In the genomic region with DNA sequence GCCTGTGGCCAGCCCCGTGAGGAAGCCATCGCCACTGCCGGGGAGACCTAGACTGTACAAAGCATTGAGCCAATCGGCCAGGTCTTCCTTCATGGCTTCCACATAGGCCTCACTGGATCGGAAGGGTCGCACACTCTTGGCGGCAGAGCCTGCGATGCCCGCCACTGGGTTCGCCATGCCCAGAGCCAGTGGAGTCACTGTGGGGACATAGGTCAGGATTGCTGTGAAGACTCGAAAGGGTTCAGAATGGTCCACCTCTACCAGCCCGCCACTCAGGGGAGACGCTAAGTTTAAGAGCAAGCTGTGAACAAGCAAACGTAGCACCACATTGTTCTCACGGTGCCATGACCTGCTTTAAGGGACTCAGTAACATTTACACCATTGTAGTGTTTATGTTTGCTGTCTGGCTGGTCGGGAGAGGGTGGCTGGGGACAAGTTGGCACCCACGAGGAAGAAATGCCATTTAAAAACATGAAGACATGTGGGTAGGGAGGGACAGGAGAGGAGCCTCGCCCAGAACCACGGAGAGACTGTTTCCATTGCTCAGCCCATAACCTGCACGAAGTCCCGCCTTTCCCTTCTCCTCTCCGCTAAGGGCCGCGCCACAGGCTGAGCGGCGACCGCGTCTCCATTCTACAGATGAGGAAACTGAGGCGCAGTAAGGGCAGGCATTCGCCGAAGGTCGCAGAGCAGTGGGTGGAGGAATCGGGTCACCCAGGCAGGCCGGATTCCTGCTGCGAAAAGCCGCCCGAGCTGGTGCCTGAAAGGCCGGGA, we compare ENCODE assay signal across 8 mouse cellular contexts. TPM values are rescaled to one million over a fixed set of nuclear protein-coding genes. Genes with fewer than 3 reads are reported as not detected.
DNase-seq lines count a peak whose midpoint lies in the region; ATAC-seq and TF ChIP-seq lines count a peak whose summit lies in the region.

No protein-coding gene starts in this region.

- H3K4me2 ChIP-seq in hindbrain, embryonic 14.5 days (replicated peaks), result peak overlapping the region; percentile 71
- H3K4me2 ChIP-seq in lung, embryonic 15.5 days, result peak overlapping the region; percentile 95

- peaks cover 53% of the 10 kb centered on the region for H3K27me3 ChIP-seq in hindbrain, embryonic 14.5 days (ENCODE audit: control insufficient read depth, insufficient read depth, low read length)
- peaks cover 43% of the 10 kb centered on the region for H3K27me3 ChIP-seq in lung, embryonic 15.5 days

- TF ChIP-seq POLR2A in lung, adult 2 months (IDR thresholded peaks at IDR 0.05; ENCODE audit: borderline replicate concordance, extremely low read depth, low read depth, low read length), result no peak

- H3K27ac ChIP-seq in brown adipose tissue, adult 24 weeks (replicated peaks; ENCODE audit: low read depth, low read length), result peak overlapping the region; percentile 26; the same call in 1 of the 2 replicates
- H3K27ac ChIP-seq in hindbrain, embryonic 14.5 days, result 0 out of 2 replicates have a peak overlapping the region, but pooled peaks have one; percentile 27
- H3K27ac ChIP-seq in lung, embryonic 15.5 days, result 0 out of 2 replicates have a peak overlapping the region, but pooled peaks have one; percentile 51

- peaks cover 24% of the 10 kb centered on the region for H3K36me3 ChIP-seq in hindbrain, embryonic 14.5 days (replicated peaks; ENCODE audit: control insufficient read depth, insufficient read depth)
- H3K36me3 ChIP-seq in lung, embryonic 15.5 days, result peaks cover 18% of the 10 kb centered on the region

- H3K9me3 ChIP-seq in hindbrain, embryonic 14.5 days (ENCODE audit: control insufficient read depth, low read length), result no peaks in the 10 kb centered on the region
- no peaks in the 10 kb centered on the region for H3K9me3 ChIP-seq in lung, embryonic 15.5 days

- peak overlapping the region; percentile 76 for H3K9ac ChIP-seq in hindbrain, embryonic 14.5 days
- peak overlapping the region; percentile 64 for H3K9ac ChIP-seq in lung, embryonic 15.5 days

- TF ChIP-seq CTCF in lung, adult 2 months (IDR thresholded peaks at IDR 0.05; ENCODE audit: insufficient read depth, low read length), result no peak

- 17% methylated on average over 38 of the region's 38 CpGs for WGBS in lung, adult 2 months
- WGBS in hindbrain, embryonic 14.5 days, result 17% methylated on average over 38 of the region's 38 CpGs
- WGBS in lung, embryonic 15.5 days, result 13% methylated on average over 38 of the region's 38 CpGs

- H3K4me1 ChIP-seq in lung, adult 2 months (ENCODE audit: control insufficient read depth, insufficient read depth, low read length), result peaks cover 23% of the 10 kb centered on the region
- peaks cover 23% of the 10 kb centered on the region for H3K4me1 ChIP-seq in brown adipose tissue, adult 24 weeks (ENCODE audit: control insufficient read depth, insufficient read depth, insufficient read length, low read length)
- H3K4me1 ChIP-seq in hindbrain, embryonic 14.5 days (replicated peaks; ENCODE audit: control insufficient read depth, insufficient read depth, low read length), result peaks cover 39% of the 10 kb centered on the region
- peaks cover 42% of the 10 kb centered on the region for H3K4me1 ChIP-seq in lung, embryonic 15.5 days

- DNase-seq in lung, adult 2 months, result no peak
- no peak for DNase-seq in lung, postnatal 14 days
- DNase-seq in hindbrain, embryonic 14.5 days (ENCODE audit: low spot score), result no peak
- peak; percentile 45 for DNase-seq in yolk sac, embryonic 10.5 days (ENCODE audit: low spot score)
- no peak for DNase-seq in adrenal gland, adult 2 months
- no peak for DNase-seq in embryo, embryonic 9.5 days (ENCODE audit: extremely low spot score)

- ATAC-seq in hindbrain, embryonic 14.5 days (ENCODE audit: low FRiP score), result no peak
- peak; percentile 7; the same call in 1 of the 2 replicates for ATAC-seq in lung, embryonic 15.5 days (ENCODE audit: borderline replicate concordance, extremely low read depth, low FRiP score, low TSS enrichment)

- peak overlapping the region; percentile 83 for H3K4me3 ChIP-seq in lung, adult 2 months (replicated peaks; ENCODE audit: extremely low read depth, low read depth, low read length)
- peak overlapping the region; percentile 81 for H3K4me3 ChIP-seq in brown adipose tissue, adult 24 weeks (ENCODE audit: insufficient read depth, low read depth, low read length)
- peak overlapping the region; percentile 82 for H3K4me3 ChIP-seq in hindbrain, embryonic 14.5 days (replicated peaks; ENCODE audit: low read length)
- H3K4me3 ChIP-seq in lung, embryonic 15.5 days, result peak overlapping the region; percentile 63

RNA-seq across cellular contexts. Expression of a gene that starts 0.7 kb away (rescaled TPM):
- polyA plus RNA-seq in lung, adult 2 months (2012; rRNA removed), result 99.7 and 124 TPM in 2 replicates
- polyA plus RNA-seq in brown adipose tissue, adult 24 weeks (2012; ENCODE audit: insufficient read depth, insufficient read length, missing spikeins), result 17.7 and 20.5 TPM in 2 replicates
- polyA plus RNA-seq in hindbrain, embryonic 14.5 days (2014; fragmentation: Nextera tagmentation; extraction: Ambion mirVana), result 24.9 and 28.9 TPM in 2 replicates
- polyA plus RNA-seq in lung, embryonic 15.5 days (2015; fragmentation: Nextera tagmentation; extraction: Ambion mirVana), result 27.1 and 29.1 TPM in 2 replicates
- total RNA-seq in adrenal gland, adult 2 months (2021), result 10 to 100 TPM; 42.6 to 58.4 TPM
- 108 and 131 TPM in 2 replicates for polyA plus RNA-seq in adrenal gland, adult 2 months (2012; rRNA removed)

RNA-seq across cellular contexts. Expression of a gene that starts 6.5 kb away (rescaled TPM):
- polyA plus RNA-seq in lung, adult 2 months (2012; rRNA removed), result 6.2 and 6.9 TPM in 2 replicates
- 0.95 and 3.4 TPM in 2 replicates for polyA plus RNA-seq in brown adipose tissue, adult 24 weeks (2012; ENCODE audit: insufficient read depth, insufficient read length, missing spikeins)
- 1.0 and 1.8 TPM in 2 replicates for polyA plus RNA-seq in hindbrain, embryonic 14.5 days (2014; fragmentation: Nextera tagmentation; extraction: Ambion mirVana)
- polyA plus RNA-seq in lung, embryonic 15.5 days (2015; fragmentation: Nextera tagmentation; extraction: Ambion mirVana), result 0.57 and 0.59 TPM in 2 replicates
- under 1 TPM; 0.35 to 0.52 TPM for total RNA-seq in adrenal gland, adult 2 months (2021)
- polyA plus RNA-seq in adrenal gland, adult 2 months (2012; rRNA removed), result 2.2 and 2.6 TPM in 2 replicates

RNA-seq across cellular contexts. Expression of a gene that starts 34.3 kb away (rescaled TPM):
- 16.3 and 18.8 TPM in 2 replicates for polyA plus RNA-seq in lung, adult 2 months (2012; rRNA removed)
- 14.4 and 18.4 TPM in 2 replicates for polyA plus RNA-seq in brown adipose tissue, adult 24 weeks (2012; ENCODE audit: insufficient read depth, insufficient read length, missing spikeins)
- polyA plus RNA-seq in hindbrain, embryonic 14.5 days (2014; fragmentation: Nextera tagmentation; extraction: Ambion mirVana), result 39.7 and 44.5 TPM in 2 replicates
- polyA plus RNA-seq in lung, embryonic 15.5 days (2015; fragmentation: Nextera tagmentation; extraction: Ambion mirVana), result 26.3 and 31.2 TPM in 2 replicates
- total RNA-seq in adrenal gland, adult 2 months (2021), result 10 to 100 TPM; 18.2 to 24.8 TPM
- polyA plus RNA-seq in adrenal gland, adult 2 months (2012; rRNA removed), result 38.1 and 60.4 TPM in 2 replicates

RNA-seq across cellular contexts. Expression of a gene that starts 34.6 kb away (rescaled TPM):
- 255 and 420 TPM in 2 replicates for polyA plus RNA-seq in lung, adult 2 months (2012; rRNA removed)
- polyA plus RNA-seq in brown adipose tissue, adult 24 weeks (2012; ENCODE audit: insufficient read depth, insufficient read length, missing spikeins), result 121 and 140 TPM in 2 replicates
- polyA plus RNA-seq in hindbrain, embryonic 14.5 days (2014; fragmentation: Nextera tagmentation; extraction: Ambion mirVana), result 267 and 288 TPM in 2 replicates
- 778 and 796 TPM in 2 replicates for polyA plus RNA-seq in lung, embryonic 15.5 days (2015; fragmentation: Nextera tagmentation; extraction: Ambion mirVana)
- total RNA-seq in adrenal gland, adult 2 months (2021), result 100 to 1,000 TPM; 193 to 525 TPM
- 395 and 441 TPM in 2 replicates for polyA plus RNA-seq in adrenal gland, adult 2 months (2012; rRNA removed)
